Mouse (Mus musculus): ENCODE results near the gene Kremen2. TPM values are rescaled to one million over a fixed set of nuclear protein-coding genes. Genes with fewer than 3 reads are reported as not detected.

Kremen2 gene
- polyA plus RNA-seq, 1 experiment from 2014 or later, result 0.16 TPM

- Histone ChIP-seq H3K9me3 (ENCODE audit: control insufficient read depth, low read length) (no peaks in the 10 kb centered on the region), H3K27ac (ENCODE audit: low read depth) (no peak overlapping the region), H3K4me3 (ENCODE audit: low read depth, low read length) (no peak overlapping the region), H3K36me3 (ENCODE audit: control insufficient read depth, insufficient read depth, low read length) (no peaks in the 10 kb centered on the region), H3K4me2 (ENCODE audit: low read length) (no peak overlapping the region), H3K27me3 (replicated peaks; ENCODE audit: control insufficient read depth, insufficient read depth, low read length) (no peaks in the 10 kb centered on the region), H3K9ac (ENCODE audit: low read length) (no peak overlapping the region), H3K4me1 (replicated peaks; ENCODE audit: control insufficient read depth, insufficient read depth, low read length) (no peaks in the 10 kb centered on the region)
- 22% methylated on average over 1 of the region's 1 CpGs for WGBS
- no peak for DNase-seq (ENCODE audit: low spot score)
- ATAC-seq (replicated peaks; ENCODE audit: low FRiP score, low TSS enrichment, low read depth), result no peak
Observed at GRCm38 (mm10) chr17:23719455-23719854, 26.2 kb downstream of the Kremen2 start.

GRCm38 (mm10) chr17:23717003-23717402, 28.6 kb downstream of the Kremen2 start:
- no peak for DNase-seq (ENCODE audit: low spot score)
- Histone ChIP-seq H3K27me3 (replicated peaks; ENCODE audit: control insufficient read depth, insufficient read depth, low read length) (no peaks in the 10 kb centered on the region), H3K4me1 (replicated peaks; ENCODE audit: control insufficient read depth, insufficient read depth, low read length) (no peaks in the 10 kb centered on the region), H3K27ac (ENCODE audit: low read depth) (no peak overlapping the region), H3K9ac (ENCODE audit: low read length) (no peak overlapping the region), H3K36me3 (ENCODE audit: control insufficient read depth, insufficient read depth, low read length) (no peaks in the 10 kb centered on the region), H3K9me3 (ENCODE audit: control insufficient read depth, low read length) (no peaks in the 10 kb centered on the region), H3K4me3 (ENCODE audit: low read depth, low read length) (no peak overlapping the region), H3K4me2 (ENCODE audit: low read length) (no peak overlapping the region)
- 71% methylated on average over 2 of the region's 2 CpGs for WGBS
- no peak for ATAC-seq (replicated peaks; ENCODE audit: low FRiP score, low TSS enrichment, low read depth)

GRCm38 (mm10) chr17:23706212-23706611, 39.4 kb downstream of the Kremen2 start:
- Histone ChIP-seq H3K36me3 (ENCODE audit: control insufficient read depth, insufficient read depth, low read length) (no peaks in the 10 kb centered on the region), H3K4me3 (ENCODE audit: low read depth, low read length) (no peak overlapping the region), H3K4me2 (ENCODE audit: low read length) (no peak overlapping the region), H3K27me3 (replicated peaks; ENCODE audit: control insufficient read depth, insufficient read depth, low read length) (0 out of 2 replicates have a peak, but pooled peaks cover 4% of the 10 kb centered on the region), H3K4me1 (replicated peaks; ENCODE audit: control insufficient read depth, insufficient read depth, low read length) (no peaks in the 10 kb centered on the region), H3K9me3 (ENCODE audit: control insufficient read depth, low read length) (no peaks in the 10 kb centered on the region), H3K27ac (ENCODE audit: low read depth) (no peak overlapping the region), H3K9ac (ENCODE audit: low read length) (no peak overlapping the region)
- DNase-seq (ENCODE audit: low spot score), result peak; percentile 90
- ATAC-seq (replicated peaks; ENCODE audit: low FRiP score, low TSS enrichment, low read depth), result peak; percentile 66; the same call in 1 of the 2 replicates
- 7% methylated on average over 3 of the region's 3 CpGs for WGBS

- Histone ChIP-seq H3K9ac (ENCODE audit: low read length) (no peak overlapping the region), H3K9me3 (ENCODE audit: control insufficient read depth, low read length) (no peaks in the 10 kb centered on the region), H3K4me1 (replicated peaks; ENCODE audit: control insufficient read depth, insufficient read depth, low read length) (no peaks in the 10 kb centered on the region), H3K27ac (ENCODE audit: low read depth) (no peak overlapping the region), H3K36me3 (ENCODE audit: control insufficient read depth, insufficient read depth, low read length) (no peaks in the 10 kb centered on the region), H3K4me2 (ENCODE audit: low read length) (no peak overlapping the region), H3K4me3 (ENCODE audit: low read depth, low read length) (no peak overlapping the region), H3K27me3 (replicated peaks; ENCODE audit: control insufficient read depth, insufficient read depth, low read length) (peaks cover 9% of the 10 kb centered on the region; the same call in 1 of the 2 replicates)
- DNase-seq (ENCODE audit: low spot score) (no peak), ATAC-seq (replicated peaks; ENCODE audit: low FRiP score, low TSS enrichment, low read depth) (no peak)
- WGBS, result 74% methylated on average over 7 of the region's 7 CpGs
Observed at GRCm38 (mm10) chr17:23705525-23706104, 40.0 kb downstream of the Kremen2 start.

- peaks cover 12% of the 10 kb centered on the region; the same call in 1 of the 2 replicates for H3K27me3 ChIP-seq (replicated peaks; ENCODE audit: control insufficient read depth, insufficient read depth, low read length)
- H3K27ac ChIP-seq (ENCODE audit: low read depth), result no peak overlapping the region
- H3K9ac ChIP-seq (ENCODE audit: low read length), result no peak overlapping the region
- no peak overlapping the region for H3K4me2 ChIP-seq (ENCODE audit: low read length)
- DNase-seq (ENCODE audit: low spot score) (no peak), ATAC-seq (replicated peaks; ENCODE audit: low FRiP score, low TSS enrichment, low read depth) (no peak)
- no peaks in the 10 kb centered on the region for H3K4me1 ChIP-seq (replicated peaks; ENCODE audit: control insufficient read depth, insufficient read depth, low read length)
- no peak overlapping the region for H3K4me3 ChIP-seq (ENCODE audit: low read depth, low read length)
- WGBS, result 60% methylated on average over 7 of the region's 7 CpGs
- H3K9me3 ChIP-seq (ENCODE audit: control insufficient read depth, low read length), result no peaks in the 10 kb centered on the region
- H3K36me3 ChIP-seq (ENCODE audit: control insufficient read depth, insufficient read depth, low read length), result no peaks in the 10 kb centered on the region
Observed at GRCm38 (mm10) chr17:23704741-23705140, 40.9 kb downstream of the Kremen2 start.

GRCm38 (mm10) chr17:23703301-23703700, 42.3 kb downstream of the Kremen2 start:
- Histone ChIP-seq H3K27me3 (replicated peaks; ENCODE audit: control insufficient read depth, insufficient read depth, low read length) (peaks cover 25% of the 10 kb centered on the region; the same call in 1 of the 2 replicates), H3K4me1 (replicated peaks; ENCODE audit: control insufficient read depth, insufficient read depth, low read length) (no peaks in the 10 kb centered on the region), H3K4me2 (ENCODE audit: low read length) (no peak overlapping the region), H3K4me3 (ENCODE audit: low read depth, low read length) (no peak overlapping the region), H3K36me3 (ENCODE audit: control insufficient read depth, insufficient read depth, low read length) (no peaks in the 10 kb centered on the region), H3K9me3 (ENCODE audit: control insufficient read depth, low read length) (no peaks in the 10 kb centered on the region), H3K27ac (ENCODE audit: low read depth) (no peak overlapping the region), H3K9ac (ENCODE audit: low read length) (no peak overlapping the region)
- no peak for DNase-seq (ENCODE audit: low spot score)
- WGBS, result 86% methylated on average over 9 of the region's 9 CpGs
- ATAC-seq (replicated peaks; ENCODE audit: low FRiP score, low TSS enrichment, low read depth), result no peak

- WGBS, result 0% methylated on average over 27 of the region's 28 CpGs
Observed at GRCm38 (mm10) chr17:23700079-23700478, 45.6 kb downstream of the Kremen2 start.

GRCm38 (mm10) chr17:23699131-23700077, 46.2 kb downstream of the Kremen2 start:
- H3K9ac ChIP-seq (ENCODE audit: low read length), result peak overlapping the region; percentile 41
- peak overlapping the region; percentile 52 for H3K4me3 ChIP-seq (ENCODE audit: low read depth, low read length)
- ATAC-seq (replicated peaks; ENCODE audit: low FRiP score, low TSS enrichment, low read depth) (peak; percentile 29), DNase-seq (ENCODE audit: low spot score) (no peak)
- WGBS, result under 1% methylated on average over 61 of the region's 101 CpGs
- no peak overlapping the region for H3K27ac ChIP-seq (ENCODE audit: low read depth)
- peaks cover 21% of the 10 kb centered on the region; the same call in 1 of the 2 replicates for H3K27me3 ChIP-seq (replicated peaks; ENCODE audit: control insufficient read depth, insufficient read depth, low read length)
- peak overlapping the region; percentile 99 for H3K4me2 ChIP-seq (ENCODE audit: low read length)
- no peaks in the 10 kb centered on the region for H3K9me3 ChIP-seq (ENCODE audit: control insufficient read depth, low read length)
- H3K4me1 ChIP-seq (replicated peaks; ENCODE audit: control insufficient read depth, insufficient read depth, low read length), result no peaks in the 10 kb centered on the region; the same call in 1 of the 2 replicates
- H3K36me3 ChIP-seq (ENCODE audit: control insufficient read depth, insufficient read depth, low read length), result no peaks in the 10 kb centered on the region

More at GRCm38 (mm10) chr17:23700079-23700478, 45.6 kb downstream of the Kremen2 start:
- Histone ChIP-seq H3K4me2 (ENCODE audit: low read length) (peak overlapping the region; percentile 99), H3K9me3 (ENCODE audit: control insufficient read depth, low read length) (no peaks in the 10 kb centered on the region), H3K9ac (ENCODE audit: low read length) (peak overlapping the region; percentile 41), H3K4me3 (ENCODE audit: low read depth, low read length) (peak overlapping the region; percentile 52), H3K4me1 (replicated peaks; ENCODE audit: control insufficient read depth, insufficient read depth, low read length) (no peaks in the 10 kb centered on the region; the same call in 1 of the 2 replicates), H3K36me3 (ENCODE audit: control insufficient read depth, insufficient read depth, low read length) (no peaks in the 10 kb centered on the region), H3K27ac (ENCODE audit: low read depth) (no peak overlapping the region), H3K27me3 (replicated peaks; ENCODE audit: control insufficient read depth, insufficient read depth, low read length) (peaks cover 21% of the 10 kb centered on the region; the same call in 1 of the 2 replicates)
- ATAC-seq (replicated peaks; ENCODE audit: low FRiP score, low TSS enrichment, low read depth) (peak; percentile 90), DNase-seq (ENCODE audit: low spot score) (peak; percentile 87)

Measured in intestine, embryonic 14.5 days (tissue).